Mouse (Mus musculus) inflammation-experienced regulatory T-cells, adult 6 months (primary cell): Measurements from ENCODE around the gene Akap2. TPM values are rescaled to one million over a fixed set of nuclear protein-coding genes. Genes with fewer than 3 reads are reported as not detected.
A peak's percentile ranks its signal among the peaks of the same experiment; 100 is the strongest.

Experiments
- ATAC-seq: one replicate; pipeline ENCODE4 v1.8.0; 2017
- polyA plus RNA-seq, 3 experiments: library from polyadenylated mRNA; unstranded; fragments of 100-300 nt; shearing (Covaris generic); gene quantifications; one replicate each; pipeline ENCODE4 v1.2.1; 2017

Gene Akap2
- polyA plus RNA-seq, 3 experiments from 2014 or later: 2.3 to 3.9 (median 2.9) TPM

DNA sequence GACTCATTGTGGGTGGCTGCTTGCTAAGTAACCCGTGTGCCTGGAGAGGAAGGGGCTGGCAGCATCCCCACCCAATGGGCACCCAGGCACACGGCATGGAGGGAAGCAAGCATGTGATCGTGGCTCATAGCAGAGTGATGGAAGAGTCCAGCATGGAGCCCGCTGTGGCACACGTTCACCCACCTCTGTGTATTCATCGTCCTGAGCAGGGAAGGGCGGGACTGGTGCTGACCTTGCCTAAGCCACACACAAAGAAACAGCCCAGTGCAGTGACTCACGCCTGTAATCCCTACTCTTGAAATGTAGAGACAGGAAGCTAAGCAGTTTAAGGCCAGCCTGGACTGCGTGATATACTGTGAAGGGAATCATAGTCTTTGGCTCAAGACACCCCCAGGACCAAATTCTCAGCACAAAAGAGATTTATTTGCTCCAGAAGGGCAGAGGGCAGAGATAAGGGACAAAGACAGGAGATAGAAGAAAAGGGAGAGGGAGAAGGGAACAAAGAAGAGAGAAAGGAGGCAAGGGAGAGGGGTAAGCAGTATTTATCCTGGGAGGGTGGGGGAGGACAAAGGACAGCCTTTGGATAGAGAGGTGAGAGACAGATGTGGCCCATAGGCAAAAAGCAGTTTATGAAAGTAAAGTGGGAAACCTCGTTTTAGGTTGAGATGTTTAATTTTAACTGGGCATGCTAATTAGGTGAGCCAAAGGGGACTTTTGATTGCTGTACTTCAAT is 81.0 kb downstream of the Akap2 start:
- ATAC-seq: no peak

DNA sequence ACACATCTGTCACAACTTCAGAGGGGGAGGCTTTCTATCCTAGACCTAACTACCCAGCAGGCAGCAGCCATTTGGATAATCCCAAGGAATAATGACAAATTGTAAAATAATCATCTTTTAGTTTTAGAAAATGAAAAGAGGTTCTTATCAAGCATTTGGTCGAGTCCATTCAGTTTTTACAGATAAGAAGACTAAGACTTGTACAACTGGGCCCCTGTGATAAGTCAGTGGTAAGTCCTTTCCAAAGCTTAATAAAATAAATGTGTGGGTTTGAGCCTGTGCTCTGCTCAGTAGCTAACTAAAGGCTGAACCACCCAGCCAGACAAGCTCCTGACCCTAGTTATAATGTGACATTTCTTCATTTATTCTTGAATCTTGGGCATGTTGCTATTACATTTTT is 81.8 kb downstream of the Akap2 start:
- ATAC-seq: no peak

DNA sequence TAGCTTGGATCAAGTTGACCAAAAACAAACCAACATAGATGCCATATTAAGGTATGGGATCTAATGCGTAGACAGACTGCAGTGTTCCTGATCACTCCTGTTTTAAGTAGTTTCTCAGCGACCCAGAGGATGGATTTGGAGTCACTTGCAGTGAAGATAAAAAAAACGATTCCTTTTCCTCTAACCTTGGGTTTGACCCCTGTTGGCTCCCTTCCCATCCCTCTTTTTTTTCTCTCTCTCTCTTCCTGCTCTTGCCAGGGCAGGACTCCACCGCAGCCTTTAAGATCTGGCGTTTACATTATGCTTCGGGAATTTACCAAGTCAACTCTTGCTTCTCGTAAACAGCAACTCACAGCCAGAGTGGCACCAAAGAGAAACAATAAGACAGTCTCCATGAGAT is 83.8 kb downstream of the Akap2 start:
- ATAC-seq: no peak

DNA sequence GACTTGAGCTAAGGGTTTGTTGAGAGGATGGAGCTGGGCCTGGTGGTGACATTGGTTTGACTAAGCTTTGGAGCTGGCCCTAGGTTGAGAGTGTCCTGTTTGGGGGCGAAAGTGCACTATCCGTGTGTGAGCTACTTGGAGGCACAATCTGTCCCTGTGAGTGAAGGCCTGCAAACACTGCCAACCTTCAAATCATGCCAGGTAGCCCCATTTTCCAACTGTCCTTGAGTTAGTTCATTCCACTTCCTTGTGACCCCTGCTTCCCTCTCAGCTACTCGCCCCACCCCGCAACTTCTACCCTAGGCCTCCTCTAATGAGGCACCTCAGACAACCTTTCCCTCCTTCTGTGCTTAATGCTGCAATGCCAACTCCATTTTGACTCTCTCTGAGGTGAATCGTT is 84.5 kb downstream of the Akap2 start:
- no peak for ATAC-seq

DNA sequence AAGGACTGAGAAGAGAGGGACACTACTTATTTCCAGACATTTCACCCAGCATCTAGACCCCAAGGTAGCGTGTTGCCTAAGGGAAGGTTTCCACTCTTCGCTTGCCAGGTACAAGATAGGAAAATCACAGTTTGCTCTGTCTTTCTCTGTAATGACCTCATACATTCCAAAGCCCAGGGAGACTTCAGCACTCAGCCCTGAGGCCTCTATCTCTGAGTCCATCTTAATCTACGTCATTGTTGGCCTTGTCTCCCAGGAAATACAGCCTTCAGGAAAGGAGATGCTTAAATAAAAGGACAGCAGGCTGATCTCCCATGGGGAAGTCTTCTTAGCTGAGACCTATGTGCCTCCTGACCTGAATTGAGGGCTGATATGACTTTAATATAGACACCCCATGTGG is 85.0 kb downstream of the Akap2 start:
- ATAC-seq: no peak

DNA sequence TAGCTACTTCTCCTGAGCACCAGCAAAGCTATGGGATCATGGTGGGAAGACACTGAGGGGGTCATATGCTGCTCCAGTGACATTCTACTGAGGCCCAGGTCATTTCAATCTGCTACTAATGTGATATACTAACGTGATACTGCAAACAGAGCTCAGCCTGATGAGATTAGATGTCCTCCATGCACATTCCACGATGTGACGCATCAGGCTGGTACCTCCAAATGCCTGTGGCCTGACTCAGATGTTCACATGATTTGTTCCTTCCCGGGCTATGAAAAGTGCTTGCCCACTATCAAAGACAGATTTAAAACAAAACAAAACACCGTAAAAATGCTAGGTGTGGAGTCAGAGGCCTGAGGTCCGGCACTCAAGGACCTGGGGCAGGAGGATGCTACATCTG is 87.4 kb downstream of the Akap2 start:
- ATAC-seq: no peak

DNA sequence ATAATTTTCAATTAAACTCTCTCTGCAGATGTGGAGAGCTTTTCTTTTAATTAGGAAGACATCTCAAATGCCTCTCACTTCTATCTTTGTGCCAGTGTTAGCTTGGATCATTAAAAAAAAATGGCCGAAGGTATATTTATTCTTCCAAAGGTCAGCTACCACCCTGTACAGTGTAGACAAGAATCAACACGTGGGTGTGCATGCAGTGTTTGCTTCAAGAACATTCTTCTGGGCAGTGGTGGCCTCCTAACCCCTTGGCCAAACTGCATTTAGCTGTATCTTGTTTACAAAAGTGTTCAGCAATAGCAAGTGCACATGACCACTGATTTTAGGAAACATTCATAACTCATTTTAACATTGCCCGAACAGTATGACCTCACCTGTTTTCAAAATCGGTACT is 92.0 kb downstream of the Akap2 start:
- no peak for ATAC-seq

DNA sequence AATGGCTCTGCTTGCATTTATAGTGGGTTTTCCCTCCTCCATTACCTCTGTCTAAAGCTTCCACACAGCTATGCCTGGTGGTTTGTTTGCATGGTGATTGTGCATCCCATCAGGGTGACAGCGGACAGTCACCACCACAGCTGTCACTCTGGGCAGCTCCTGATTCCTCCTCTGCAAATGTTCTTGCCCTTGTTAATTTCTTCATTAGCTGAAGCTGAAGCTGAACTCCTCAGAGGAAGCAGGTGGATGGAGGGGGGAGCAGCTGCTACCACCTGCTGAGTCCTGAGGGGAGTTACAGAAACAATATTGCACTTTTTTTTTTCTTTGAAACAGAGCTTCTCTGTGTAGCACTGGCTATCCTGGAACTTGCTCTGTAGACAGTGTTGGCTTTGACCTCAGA is 94.6 kb downstream of the Akap2 start:
- ATAC-seq: no peak

DNA sequence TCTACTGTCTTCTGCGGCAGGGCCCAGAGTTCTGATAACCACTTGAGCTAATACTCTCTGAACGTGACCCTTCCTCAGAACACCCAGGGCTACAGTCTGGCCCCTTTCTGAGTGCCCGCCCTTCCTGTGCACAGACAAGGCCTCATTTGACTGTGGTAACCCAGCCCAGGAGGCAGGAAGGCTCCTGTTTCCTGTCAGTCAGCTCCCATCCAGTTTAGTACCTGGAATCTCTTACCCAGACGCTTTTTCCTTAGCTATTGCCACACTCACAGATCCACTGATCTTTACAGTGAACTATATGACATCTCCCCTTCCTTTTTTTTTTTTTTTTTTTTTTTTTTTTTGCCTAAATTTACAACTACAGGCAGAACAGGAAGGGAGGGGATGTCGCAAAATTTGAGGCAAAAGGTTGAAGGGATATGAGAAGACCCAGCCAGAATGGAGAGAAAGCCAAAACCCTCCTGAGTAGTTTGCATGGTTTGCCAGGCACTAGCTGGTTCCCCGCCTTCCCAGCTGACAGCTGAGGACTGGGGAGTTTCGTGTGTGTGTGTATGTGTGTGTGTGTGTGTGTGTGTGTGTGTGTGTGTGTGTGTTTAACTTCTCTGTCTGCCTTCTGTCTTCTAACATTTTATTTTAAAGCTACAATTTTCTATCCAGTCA is 95.6 kb downstream of the Akap2 start:
- peak; percentile 17 for ATAC-seq

DNA sequence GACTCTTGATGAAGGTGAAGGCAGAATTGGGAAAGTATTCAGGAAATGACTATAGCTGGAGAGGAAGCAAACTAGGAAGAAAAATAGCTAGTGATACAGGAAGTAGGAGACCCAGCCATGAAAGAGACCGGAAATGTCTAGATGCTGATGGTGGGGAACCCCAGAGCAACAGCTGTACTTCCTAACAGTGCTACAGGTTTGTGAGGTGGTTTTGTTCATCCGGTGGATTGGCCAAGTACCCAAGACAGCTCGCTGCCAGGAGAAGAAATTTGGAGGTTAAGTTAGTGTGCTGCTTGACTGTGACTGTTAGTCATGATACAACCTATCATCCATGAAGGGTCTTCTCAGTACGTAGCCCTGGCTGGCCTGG is 96.1 kb downstream of the Akap2 start:
- ATAC-seq: peak; percentile 98

DNA sequence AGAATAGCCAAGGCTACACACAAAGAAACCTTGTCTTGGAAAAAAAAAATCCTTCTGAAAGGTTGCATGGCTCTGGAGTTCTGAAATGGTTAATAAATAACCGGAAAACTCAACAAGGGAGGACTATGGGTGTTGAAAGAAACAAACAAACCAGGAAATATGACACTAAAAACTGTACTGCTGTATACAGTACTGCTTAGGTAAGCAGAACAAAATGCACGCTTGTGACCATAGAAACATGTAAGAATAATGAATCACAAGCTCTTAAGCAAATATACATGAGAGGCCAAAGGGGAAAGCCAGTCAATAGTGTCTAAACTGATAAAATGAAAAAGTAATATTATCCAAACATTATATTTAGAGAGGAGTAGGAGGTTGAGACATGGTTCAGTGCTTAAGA is 97.9 kb downstream of the Akap2 start:
- no peak for ATAC-seq

DNA sequence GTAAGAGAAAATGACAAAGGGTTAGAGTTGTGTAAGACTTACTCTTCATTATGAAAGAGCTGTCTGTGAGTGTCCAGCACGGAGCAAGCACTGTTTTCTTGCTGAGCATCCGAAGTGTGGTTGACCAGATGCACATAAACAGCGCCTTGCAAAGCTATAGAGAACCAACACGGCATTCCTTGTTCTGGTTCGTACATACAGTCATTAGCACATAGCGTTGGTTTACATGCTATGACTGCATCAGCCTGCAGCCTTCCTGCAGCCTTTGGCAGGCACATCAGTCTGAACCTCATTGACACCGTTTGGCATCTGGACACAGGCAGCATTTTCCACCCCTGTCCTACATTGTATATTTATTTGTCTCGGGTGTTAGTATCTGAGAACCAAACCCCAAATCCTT is 98.7 kb downstream of the Akap2 start:
- ATAC-seq: no peak

DNA sequence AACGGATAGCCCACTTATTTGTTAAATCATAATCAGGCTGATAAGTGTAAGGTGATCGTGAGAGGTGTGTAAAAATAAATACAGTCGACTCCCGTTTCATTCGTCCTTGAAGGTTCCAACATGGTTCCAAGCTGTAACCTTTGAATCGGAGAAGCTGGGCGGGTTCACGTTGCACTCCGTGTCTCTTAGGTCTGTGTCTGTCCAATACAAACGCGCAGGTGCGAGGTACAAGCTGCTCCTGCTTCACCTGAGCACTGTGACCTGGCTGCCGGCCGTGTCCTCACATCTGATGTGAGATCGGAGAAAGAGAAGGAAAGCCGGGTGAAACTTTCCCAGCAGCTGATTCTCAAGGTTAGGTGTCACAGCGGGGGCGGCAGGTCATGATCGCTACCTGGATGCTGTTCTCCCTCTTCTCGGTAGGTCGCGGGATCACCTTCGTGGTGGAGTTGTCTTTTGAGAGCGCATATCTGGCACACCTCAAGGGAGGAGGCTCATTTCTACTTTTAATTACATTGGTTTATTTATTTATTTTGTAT is 103.5 kb downstream of the Akap2 start:
- ATAC-seq: no peak

DNA sequence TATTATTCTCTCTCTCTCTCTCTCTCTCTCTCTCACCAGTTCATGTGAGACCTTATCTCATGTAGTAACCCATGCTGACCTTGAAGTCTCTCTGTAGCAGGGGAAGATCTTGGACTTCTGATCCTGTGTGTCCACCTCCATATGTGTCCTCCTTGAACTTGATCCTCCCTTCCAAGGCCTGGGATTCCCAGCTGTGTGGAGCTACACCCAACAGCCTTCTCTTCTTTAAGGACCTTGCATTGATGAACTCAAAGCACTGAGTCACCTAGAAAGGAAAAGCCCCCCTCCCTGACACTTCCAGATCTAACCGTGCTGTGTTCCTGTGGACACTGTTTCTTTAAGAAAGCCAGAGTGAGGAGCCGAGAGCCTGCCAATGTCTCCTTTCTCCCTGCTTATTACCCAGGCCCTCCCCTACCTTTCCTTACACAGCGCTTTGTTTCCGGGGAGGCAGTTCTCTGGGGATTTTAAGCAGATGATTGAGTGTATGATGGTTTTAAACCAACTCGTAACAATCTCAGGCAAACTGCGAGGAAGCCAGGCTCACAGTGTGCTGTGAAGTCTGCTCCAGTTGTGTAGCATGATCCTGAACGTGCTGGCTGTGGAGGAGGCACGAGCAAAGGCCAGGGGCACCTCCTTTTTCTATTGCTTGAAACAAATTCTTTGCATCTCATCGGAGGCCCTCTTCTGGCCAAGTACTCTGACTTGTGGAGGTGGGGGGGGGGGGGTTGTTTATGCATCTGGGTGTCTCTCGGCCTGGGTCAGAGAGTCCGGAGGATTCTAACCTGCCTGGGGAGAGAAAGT is 104.3 kb downstream of the Akap2 start:
- no peak for ATAC-seq

DNA sequence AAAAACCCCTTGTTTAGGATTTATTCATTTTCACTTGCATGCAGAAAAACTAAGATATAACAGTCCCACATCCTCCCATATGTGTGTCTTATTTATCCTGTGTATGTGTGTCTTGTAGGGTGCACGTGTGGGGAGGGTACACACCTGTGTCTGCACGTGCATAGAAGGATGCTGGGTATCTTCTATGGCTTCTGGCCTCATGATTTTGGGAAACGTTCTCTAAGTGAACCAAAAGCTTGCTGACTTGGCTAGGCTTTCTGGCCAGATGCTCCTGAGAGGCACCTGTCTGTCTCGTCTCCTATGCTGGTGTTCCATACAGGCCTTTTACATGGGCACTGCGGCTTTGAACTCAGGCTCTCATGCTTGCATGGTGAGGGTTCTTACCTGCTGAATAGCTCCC is 105.2 kb downstream of the Akap2 start:
- ATAC-seq: no peak

DNA sequence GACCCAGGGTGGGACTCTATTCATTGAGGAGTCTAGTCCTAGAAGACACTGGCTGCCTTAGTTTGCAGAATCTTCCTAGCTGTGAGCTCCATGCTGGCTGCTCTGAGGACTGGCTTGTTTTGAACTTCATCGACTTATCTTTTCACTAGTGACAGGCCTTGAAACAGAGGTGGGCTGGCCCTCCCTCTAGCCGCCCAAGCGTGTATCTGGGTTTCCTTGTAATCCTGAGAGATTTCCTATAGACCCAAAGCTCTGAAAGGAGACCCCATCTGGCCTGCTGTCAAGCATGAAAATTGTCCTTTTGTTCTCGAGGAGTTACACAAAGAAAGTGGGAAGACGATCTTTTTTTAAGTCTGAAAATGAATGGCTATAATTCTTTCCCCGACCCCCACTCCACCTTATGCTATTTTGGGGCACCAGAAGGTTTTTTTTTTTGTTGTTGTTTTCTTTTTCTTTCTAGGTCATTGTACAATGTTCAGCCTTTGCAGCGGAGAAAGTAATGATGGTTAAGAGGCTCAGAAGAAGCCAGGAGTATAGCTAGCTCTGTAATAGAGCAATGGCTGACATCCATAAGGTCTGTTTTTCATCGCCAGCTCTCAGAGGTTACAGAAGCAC is 107.3 kb downstream of the Akap2 start:
- no peak for ATAC-seq

DNA sequence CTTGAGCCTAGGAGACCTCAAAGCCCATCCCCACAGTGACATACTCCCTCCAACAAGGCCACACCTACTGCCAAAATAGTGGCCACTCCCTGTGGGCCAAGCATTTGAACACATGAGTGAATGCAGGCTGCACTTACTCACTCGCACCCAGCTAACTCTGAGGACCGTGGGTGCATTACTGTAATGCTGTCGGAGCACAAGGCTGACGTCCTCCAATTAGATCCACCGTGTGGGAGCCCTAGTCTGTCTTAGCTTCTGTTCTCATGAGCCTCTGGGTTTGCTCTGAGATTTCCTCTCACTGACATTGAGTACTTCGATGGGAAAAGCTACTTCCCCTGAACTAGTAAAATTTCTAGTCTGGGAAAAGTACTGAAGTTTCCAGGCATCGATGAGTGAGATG is 108.8 kb downstream of the Akap2 start:
- ATAC-seq: no peak

DNA sequence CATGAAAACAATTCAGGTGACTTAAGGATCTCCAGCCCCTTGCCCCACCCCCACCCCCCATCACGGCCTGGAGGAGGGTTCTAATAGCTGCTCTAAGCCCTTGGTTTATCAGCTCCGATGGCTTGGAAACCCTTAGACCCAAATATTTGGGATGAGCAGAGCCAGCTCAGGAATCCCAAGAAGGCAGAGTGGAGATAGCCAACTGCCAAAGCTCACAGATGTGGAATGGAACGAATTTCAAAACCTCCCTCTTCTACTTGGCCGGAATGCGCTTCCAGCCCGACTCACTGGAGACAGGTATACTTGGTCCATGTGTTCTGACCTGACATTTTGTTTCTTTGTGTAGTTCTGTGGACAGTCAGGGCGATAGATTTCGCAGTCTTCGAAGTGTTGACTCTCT is 111.7 kb downstream of the Akap2 start:
- no peak for ATAC-seq

DNA sequence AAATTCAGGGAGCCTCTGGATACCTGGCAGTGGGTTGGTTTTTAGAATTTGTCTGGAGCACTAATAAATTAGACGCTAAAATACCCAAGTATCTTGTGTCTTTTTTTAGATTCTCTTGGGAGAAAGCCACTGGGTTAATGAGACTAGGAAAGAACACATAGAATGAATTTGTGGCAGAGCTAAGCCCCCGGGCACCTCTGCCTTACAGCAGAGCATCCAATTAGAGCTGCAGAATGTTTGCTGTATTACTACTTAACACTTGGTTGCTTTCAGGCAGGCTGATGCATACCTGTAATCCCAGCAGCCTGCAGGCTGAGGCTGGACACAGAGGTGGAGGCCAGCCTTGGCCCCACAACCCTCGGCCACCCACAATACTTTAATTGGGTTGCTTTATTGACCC is 112.3 kb downstream of the Akap2 start:
- no peak for ATAC-seq

DNA sequence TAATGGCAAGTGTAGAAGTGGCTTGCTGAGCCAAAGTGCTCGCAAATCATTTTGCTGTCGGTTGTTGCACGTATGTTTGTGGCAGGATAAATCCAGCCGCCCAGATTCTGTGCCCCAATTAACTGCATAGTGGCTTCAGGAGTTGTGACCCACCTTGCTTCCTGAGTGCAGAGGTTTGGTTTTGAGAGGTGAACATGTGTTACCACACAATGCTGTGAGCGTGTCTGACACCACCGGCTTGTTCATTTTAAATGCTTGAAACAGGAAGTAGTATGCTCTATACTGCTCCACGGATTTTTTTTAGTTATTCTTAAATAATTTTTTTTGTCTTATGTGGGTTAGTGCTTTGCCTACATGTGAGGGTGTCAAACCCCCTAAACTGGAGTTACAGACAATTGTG is 114.9 kb downstream of the Akap2 start:
- ATAC-seq: no peak

DNA sequence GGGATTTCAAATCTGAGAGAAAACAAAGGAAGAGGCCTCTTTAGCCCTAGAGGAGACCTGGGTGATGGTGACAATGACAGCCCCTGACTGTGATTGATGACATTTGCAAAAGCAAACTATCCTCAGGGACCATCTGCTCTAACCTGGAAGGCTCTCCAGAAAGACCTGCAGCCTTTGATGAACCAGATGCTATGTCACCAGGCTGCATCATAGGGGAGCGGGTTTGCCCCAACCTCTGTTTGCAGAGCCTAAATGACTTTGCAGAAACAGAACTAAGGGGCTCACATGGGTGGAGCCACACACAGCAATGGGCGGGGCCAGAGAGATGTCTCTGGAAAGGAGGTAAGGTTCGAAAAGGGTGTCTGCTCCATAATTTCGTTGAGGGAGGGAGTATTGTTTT is 115.6 kb downstream of the Akap2 start:
- ATAC-seq: no peak

DNA sequence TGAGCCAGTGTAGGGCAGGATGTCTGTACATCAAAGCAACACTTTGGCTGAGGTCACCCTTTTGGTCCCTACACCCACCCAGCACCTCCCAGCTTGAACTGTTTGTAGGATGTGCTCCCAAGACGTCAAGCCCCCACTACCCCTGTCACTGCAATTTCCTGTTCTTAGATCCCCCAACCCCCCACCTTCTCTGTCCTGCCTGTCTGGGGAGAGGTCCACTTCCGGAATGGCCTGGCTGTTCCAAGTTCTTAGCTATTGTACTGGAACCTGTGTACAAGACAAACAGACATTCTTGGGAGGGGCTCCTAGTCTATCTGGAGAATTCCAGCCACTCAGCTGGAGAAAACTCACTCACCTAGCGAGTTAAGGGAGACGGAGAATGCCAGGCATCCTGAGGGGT is 116.7 kb downstream of the Akap2 start:
- ATAC-seq: no peak

DNA sequence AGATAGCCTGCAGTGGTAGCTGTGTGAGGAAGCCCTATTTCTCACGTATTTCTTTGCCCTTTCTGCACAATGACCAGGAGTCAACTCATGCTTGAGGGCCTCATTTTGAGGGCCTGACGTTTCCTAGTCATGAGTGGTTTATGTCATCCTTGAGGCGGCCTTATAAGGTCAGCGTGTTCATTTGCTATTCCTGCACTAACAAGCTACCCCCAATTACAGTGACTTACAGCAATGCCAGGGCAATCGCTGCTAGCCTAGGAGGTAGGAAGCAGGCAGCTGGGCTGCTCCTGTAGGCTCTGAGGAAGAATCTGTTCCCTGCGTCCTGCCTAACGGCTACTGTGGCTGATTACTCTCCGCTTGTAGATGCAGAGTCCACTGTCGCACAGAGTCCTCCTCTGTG is 119.6 kb downstream of the Akap2 start:
- no peak for ATAC-seq
